Mouse (Mus musculus) erythroblast, embryonic 14.5 days (primary cell): ENCODE data around the gene Socs7.
"Not testable (repeated sequence)": the region's sequence is repeated elsewhere in the genome, so short reads cannot be mapped to it uniquely, and the experiment has no call there.

ENCODE experiments used
- GATA1 ChIP-seq: IDR thresholded peaks from 2 replicates; pipeline ENCODE4 v1.6.1; 2012; ENCODE audit warnings: low read length, inconsistent platforms, mixed read lengths
- TAL1 ChIP-seq: IDR thresholded peaks from 3 replicates; pipeline ENCODE4 v1.6.1; 2012; ENCODE audit warnings: low read length, inconsistent platforms, mixed read lengths

DNA sequence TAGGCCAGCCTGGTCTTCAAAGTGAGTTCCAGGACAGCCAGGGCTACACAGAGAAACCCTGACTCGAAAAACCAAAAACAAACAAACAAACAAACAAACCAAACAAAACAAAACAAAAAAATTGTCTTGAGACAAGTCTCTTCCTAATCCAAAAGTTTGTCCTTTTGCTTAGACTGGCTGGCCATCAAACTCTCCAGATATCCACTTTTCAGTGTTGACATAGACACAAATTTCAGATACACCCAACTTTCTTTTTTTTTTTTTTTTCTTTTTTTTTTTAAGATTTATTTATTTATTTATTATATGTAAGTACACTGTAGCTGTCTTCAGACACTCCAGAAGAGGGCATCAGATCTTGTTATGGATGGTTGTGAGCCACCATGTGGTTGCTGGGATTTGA, 49.5 kb upstream of the Socs7 start:
- TF ChIP-seq TAL1, GATA1: not testable (repeated sequence)
